Mouse (Mus musculus): ENCODE results near the gene Rora.

DNA sequence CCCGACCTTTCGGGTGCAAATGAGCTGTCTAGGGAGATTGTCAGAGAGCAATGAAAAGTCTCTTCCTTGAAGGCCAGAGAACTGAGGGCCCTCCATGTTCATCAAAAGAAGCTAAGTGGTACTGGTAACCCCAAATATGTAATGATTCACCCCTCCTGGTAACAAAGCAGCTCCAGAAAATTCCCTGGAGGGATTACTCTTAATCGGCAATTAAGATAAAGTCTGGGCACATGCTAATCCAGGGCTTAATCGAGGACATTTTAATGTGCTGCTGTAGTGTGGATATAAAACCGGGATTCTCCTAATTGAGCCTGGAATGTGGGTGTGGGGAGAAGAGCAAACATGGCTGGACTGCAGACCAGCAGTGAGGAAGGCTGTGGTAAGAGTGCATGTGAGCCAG is 450.7 kb downstream of the Rora start:
- TF ChIP-seq CTCF (IDR thresholded peaks at IDR 0.05; ENCODE audit: borderline replicate concordance, control insufficient read depth, extremely low read depth, insufficient read depth, low read length, poor library complexity) (no peak), POLR2A (IDR thresholded peaks at IDR 0.05; ENCODE audit: control insufficient read depth, extremely low read depth, insufficient read depth, low read length, poor library complexity) (no peak)

All from thymus, adult 2 months (tissue).